Mouse (Mus musculus) brain, embryonic 14.5 days (tissue): ENCODE measurements around the gene Aif1.

Source experiments
- CTCF ChIP-seq: fragments of 200-500 bp; IDR thresholded peaks from 2 replicates; pipeline ENCODE4 v1.5.1; 2012; ENCODE audit warnings: inconsistent platforms, mild to moderate bottlenecking, moderate library complexity, borderline replicate concordance; ENCODE audit not compliant: insufficient read depth, insufficient read length; ENCODE audit errors: extremely low read depth
- POLR2A ChIP-seq: fragments of 200-500 bp; IDR thresholded peaks from 2 replicates; pipeline ENCODE4 v1.6.1; 2012; ENCODE audit warnings: mild to moderate bottlenecking, inconsistent platforms, borderline replicate concordance; ENCODE audit not compliant: poor library complexity, insufficient read depth, insufficient read length, severe bottlenecking; ENCODE audit errors: extremely low read depth

- TF ChIP-seq POLR2A (no peak), CTCF (no peak)
Observed at GRCm38 (mm10) chr17:35163326-35164081, 12.4 kb downstream of the Aif1 start.
